Mouse (Mus musculus) embryonic facial prominence, embryonic 15.5 days (tissue): ENCODE results near the gene Hlcs. TPM values are rescaled to one million over a fixed set of nuclear protein-coding genes. Genes with fewer than 3 reads are reported as not detected.
A peak's percentile ranks its signal among the peaks of the same experiment; 100 is the strongest.

ENCODE experiments used
- ATAC-seq: fragments of 200-750 bp; cut with Nextera tagmentation; 2 replicates; pipeline ENCODE4 v1.8.0; 2017; ENCODE audit warnings: low read depth, moderate TSS enrichment; ENCODE audit not compliant: insufficient number of reproducible peaks, low FRiP score, low TSS enrichment
- H3K27ac ChIP-seq: fragments of 300-500 bp; sonication (generic); replicated peaks from 2 replicates; pipeline ENCODE4 v1.5.1; 2015; ENCODE audit warnings: mild to moderate bottlenecking, inconsistent platforms
- H3K27me3 ChIP-seq: fragments of 300-500 bp; sonication (generic); 2 replicates; pipeline ENCODE4 v1.6.1; 2015; ENCODE audit warnings: inconsistent platforms
- H3K36me3 ChIP-seq: fragments of 300-500 bp; sonication (generic); 2 replicates; pipeline ENCODE4 v1.6.1; 2015; ENCODE audit warnings: mild to moderate bottlenecking, inconsistent platforms
- H3K4me1 ChIP-seq: fragments of 300-500 bp; sonication (generic); 2 replicates; pipeline ENCODE4 v1.6.1; 2015; ENCODE audit warnings: inconsistent platforms
- H3K4me2 ChIP-seq: fragments of 300-500 bp; sonication (generic); replicated peaks from 2 replicates; pipeline ENCODE4 v1.6.1; 2015; ENCODE audit warnings: mild to moderate bottlenecking, inconsistent platforms
- H3K4me3 ChIP-seq: fragments of 300-500 bp; sonication (generic); replicated peaks from 2 replicates; pipeline ENCODE4 v1.5.1; 2015; ENCODE audit warnings: mild to moderate bottlenecking, inconsistent platforms
- H3K9ac ChIP-seq: fragments of 300-500 bp; sonication (generic); 2 replicates; pipeline ENCODE4 v1.6.1; 2015; ENCODE audit warnings: inconsistent platforms
- H3K9me3 ChIP-seq: fragments of 300-500 bp; sonication (generic); replicated peaks from 2 replicates; pipeline ENCODE4 v1.6.1; 2016; ENCODE audit warnings: inconsistent platforms
- WGBS: fragments of 180-500 bp; shearing (Covaris S2); methylation state at CpG from one replicate; pipeline ENCODE4 v1.1.7; 2015; 5-methylcytosine and 5-hydroxymethylcytosine counted together
- polyA plus RNA-seq: library from polyadenylated mRNA; unstranded; fragments of >200 nt; fragmentation: Nextera tagmentation; extraction: Ambion mirVana; gene quantifications from 2 replicates; pipeline ENCODE4 v1.2.1, GENCODE M21; 2015

Gene Hlcs
- polyA plus RNA-seq, 1 experiment from 2014 or later, result 11.1 TPM

- Histone ChIP-seq H3K9me3 (no peaks in the 10 kb centered on the region), H3K4me2 (no peak overlapping the region), H3K36me3 (no peaks in the 10 kb centered on the region), H3K27me3 (peaks cover 56% of the 10 kb centered on the region), H3K4me3 (no peak overlapping the region), H3K4me1 (peaks cover 11% of the 10 kb centered on the region; the same call in 1 of the 2 replicates), H3K27ac (no peak overlapping the region), H3K9ac (no peak overlapping the region)
- ATAC-seq, result no peak
- WGBS, result 14% methylated on average over 12 of the region's 12 CpGs
Measured at GRCm38 (mm10) chr16:94097724-94098455, 215.5 kb downstream of the Hlcs start.

GRCm38 (mm10) chr16:94096479-94096878 is 216.9 kb downstream of the Hlcs start:
- H3K9ac ChIP-seq, result no peak overlapping the region
- H3K4me3 ChIP-seq, result no peak overlapping the region
- H3K4me1 ChIP-seq, result peaks cover 11% of the 10 kb centered on the region; the same call in 1 of the 2 replicates
- no peak overlapping the region for H3K4me2 ChIP-seq
- peaks cover 70% of the 10 kb centered on the region for H3K27me3 ChIP-seq
- ATAC-seq, result no peak
- H3K9me3 ChIP-seq, result no peaks in the 10 kb centered on the region
- H3K27ac ChIP-seq, result no peak overlapping the region
- 4% methylated on average over 14 of the region's 14 CpGs for WGBS
- H3K36me3 ChIP-seq, result no peaks in the 10 kb centered on the region

GRCm38 (mm10) chr16:94095109-94095822 is 218.1 kb downstream of the Hlcs start:
- H3K4me2 ChIP-seq, result no peak overlapping the region

GRCm38 (mm10) chr16:94094251-94095108 is 218.9 kb downstream of the Hlcs start:
- ATAC-seq, result no peak; the same call in 1 of the 2 replicates
- Histone ChIP-seq H3K9ac (no peak overlapping the region), H3K27ac (no peak overlapping the region), H3K36me3 (no peaks in the 10 kb centered on the region), H3K4me1 (peaks cover 11% of the 10 kb centered on the region; the same call in 1 of the 2 replicates), H3K9me3 (no peaks in the 10 kb centered on the region), H3K4me2 (no peak overlapping the region), H3K4me3 (no peak overlapping the region), H3K27me3 (peaks cover 82% of the 10 kb centered on the region)
- 2% methylated on average over 48 of the region's 48 CpGs for WGBS

More at GRCm38 (mm10) chr16:94095109-94095822, 218.1 kb downstream of the Hlcs start:
- no peak overlapping the region for H3K4me3 ChIP-seq
- 4% methylated on average over 26 of the region's 26 CpGs for WGBS
- H3K27me3 ChIP-seq, result peaks cover 81% of the 10 kb centered on the region
- H3K4me1 ChIP-seq, result peaks cover 11% of the 10 kb centered on the region; the same call in 1 of the 2 replicates
- no peaks in the 10 kb centered on the region for H3K9me3 ChIP-seq
- H3K27ac ChIP-seq, result no peak overlapping the region
- no peak overlapping the region for H3K9ac ChIP-seq
- ATAC-seq, result no peak
- no peaks in the 10 kb centered on the region for H3K36me3 ChIP-seq

- no peak overlapping the region for H3K4me3 ChIP-seq
- peaks cover 88% of the 10 kb centered on the region for H3K27me3 ChIP-seq
- no peak overlapping the region for H3K4me2 ChIP-seq
- H3K9me3 ChIP-seq, result no peaks in the 10 kb centered on the region
- ATAC-seq, result no peak
- H3K4me1 ChIP-seq, result peaks cover 11% of the 10 kb centered on the region; the same call in 1 of the 2 replicates
- WGBS, result 4% methylated on average over 24 of the region's 24 CpGs
- H3K27ac ChIP-seq, result no peak overlapping the region
- no peaks in the 10 kb centered on the region for H3K36me3 ChIP-seq
- H3K9ac ChIP-seq, result no peak overlapping the region
Measured at GRCm38 (mm10) chr16:94093151-94093863, 220.1 kb downstream of the Hlcs start.

GRCm38 (mm10) chr16:94092511-94093150 is 220.7 kb downstream of the Hlcs start:
- no peak overlapping the region for H3K9ac ChIP-seq
- no peaks in the 10 kb centered on the region for H3K9me3 ChIP-seq
- ATAC-seq, result no peak
- no peak overlapping the region for H3K27ac ChIP-seq
- H3K27me3 ChIP-seq, result peaks cover 88% of the 10 kb centered on the region
- H3K4me1 ChIP-seq, result peaks cover 11% of the 10 kb centered on the region; the same call in 1 of the 2 replicates
- 3% methylated on average over 12 of the region's 12 CpGs for WGBS
- H3K4me3 ChIP-seq, result no peak overlapping the region
- H3K36me3 ChIP-seq, result no peaks in the 10 kb centered on the region
- H3K4me2 ChIP-seq, result no peak overlapping the region

- no peak overlapping the region for H3K4me3 ChIP-seq
- no peak overlapping the region for H3K9ac ChIP-seq
- H3K4me2 ChIP-seq, result no peak overlapping the region
- no peaks in the 10 kb centered on the region for H3K36me3 ChIP-seq
- H3K27ac ChIP-seq, result no peak overlapping the region
- WGBS, result 7% methylated on average over 14 of the region's 14 CpGs
- peaks cover 97% of the 10 kb centered on the region for H3K27me3 ChIP-seq
- no peak for ATAC-seq
- no peaks in the 10 kb centered on the region for H3K9me3 ChIP-seq
- peaks cover 27% of the 10 kb centered on the region for H3K4me1 ChIP-seq
Measured at GRCm38 (mm10) chr16:94088819-94089692, 224.3 kb downstream of the Hlcs start.

GRCm38 (mm10) chr16:94088226-94088748 is 225.1 kb downstream of the Hlcs start:
- no peaks in the 10 kb centered on the region for H3K36me3 ChIP-seq
- H3K9me3 ChIP-seq, result no peaks in the 10 kb centered on the region
- no peak overlapping the region for H3K4me2 ChIP-seq
- no peak overlapping the region for H3K4me3 ChIP-seq
- peaks cover 34% of the 10 kb centered on the region for H3K4me1 ChIP-seq
- no peak for ATAC-seq
- peaks cover 98% of the 10 kb centered on the region for H3K27me3 ChIP-seq
- no peak overlapping the region for H3K27ac ChIP-seq
- H3K9ac ChIP-seq, result no peak overlapping the region
- 7% methylated on average over 11 of the region's 11 CpGs for WGBS

GRCm38 (mm10) chr16:94087570-94088225 is 225.7 kb downstream of the Hlcs start:
- Histone ChIP-seq H3K9ac (no peak overlapping the region), H3K4me1 (peaks cover 36% of the 10 kb centered on the region), H3K4me2 (no peak overlapping the region; the same call in 1 of the 2 replicates), H3K36me3 (no peaks in the 10 kb centered on the region), H3K27ac (no peak overlapping the region), H3K4me3 (peak overlapping the region; percentile 2; the same call in 1 of the 2 replicates), H3K9me3 (no peaks in the 10 kb centered on the region), H3K27me3 (peaks cover 98% of the 10 kb centered on the region)
- WGBS, result 8% methylated on average over 16 of the region's 16 CpGs
- ATAC-seq, result no peak
